Mouse (Mus musculus): ENCODE results near the gene Zfp456. TPM values are rescaled to one million over a fixed set of nuclear protein-coding genes. Genes with fewer than 3 reads are reported as not detected.

Zfp456 gene
- total RNA-seq (2023) = 0.84 and 1.7 TPM in 2 replicates

GRCm38 (mm10) chr13:67375050-67375911, at the start of gene Zfp456, which contains the start of gene Gm28041:
TSS of gene Zfp456 (minus strand) at chr13:67375810.
TSS of gene Gm28041 (minus strand) at chr13:67375733.

GRCm38 (mm10) chr13:67421207-67421857, 45.7 kb upstream of the Zfp456 start, which contains the start of gene Zfp459:
TSS of gene Zfp459 (minus strand) at chr13:67421418.

DNA sequence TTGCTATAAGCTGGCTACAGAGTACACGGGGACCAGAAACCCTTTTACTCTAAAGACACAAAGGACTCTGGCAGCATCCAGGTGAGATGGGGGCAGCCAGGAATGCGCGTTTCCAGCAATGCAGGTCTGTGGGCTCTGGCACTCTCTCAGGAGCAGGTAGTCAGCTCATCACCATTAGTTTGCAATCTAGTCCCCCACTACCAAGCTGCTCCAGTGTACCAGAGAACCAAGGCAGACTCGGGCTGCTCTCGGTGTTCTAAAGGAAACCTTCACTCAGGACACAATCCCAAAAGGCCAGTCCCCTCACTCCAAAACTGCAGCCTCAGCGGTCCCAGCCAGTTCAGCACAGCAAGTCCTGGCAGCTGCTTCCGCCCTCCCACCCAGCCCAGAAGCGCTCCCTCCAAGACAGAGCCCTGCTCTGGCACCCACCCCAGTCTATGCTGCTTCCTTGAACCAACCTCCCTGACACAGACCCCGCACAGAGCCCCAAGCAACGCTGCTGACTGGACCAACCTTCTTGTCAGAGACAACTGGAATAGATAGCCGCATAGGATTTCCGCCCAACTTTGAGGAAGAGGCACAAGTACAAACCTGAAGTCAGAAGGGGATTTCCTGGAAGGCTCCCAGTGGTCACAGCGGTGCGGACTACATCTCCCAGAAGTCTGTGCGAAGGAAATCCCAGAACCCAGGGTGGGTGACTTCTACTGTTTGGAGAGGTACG, 23.7 kb upstream of the Zfp456 start, which contains the start of gene Zfp429:
Zfp429 (minus strand) TSS at position 637 of the 721 bp plus-strand sequence.

GRCm38 (mm10) chr13:67360131-67360744, 15.4 kb downstream of the Zfp456 start, which contains the start of the genes Gm28044 and Zfp953:
TSS of gene Gm28044 (minus strand) at chr13:67360536.
TSS of gene Zfp953 (minus strand) at chr13:67360605.

DNA sequence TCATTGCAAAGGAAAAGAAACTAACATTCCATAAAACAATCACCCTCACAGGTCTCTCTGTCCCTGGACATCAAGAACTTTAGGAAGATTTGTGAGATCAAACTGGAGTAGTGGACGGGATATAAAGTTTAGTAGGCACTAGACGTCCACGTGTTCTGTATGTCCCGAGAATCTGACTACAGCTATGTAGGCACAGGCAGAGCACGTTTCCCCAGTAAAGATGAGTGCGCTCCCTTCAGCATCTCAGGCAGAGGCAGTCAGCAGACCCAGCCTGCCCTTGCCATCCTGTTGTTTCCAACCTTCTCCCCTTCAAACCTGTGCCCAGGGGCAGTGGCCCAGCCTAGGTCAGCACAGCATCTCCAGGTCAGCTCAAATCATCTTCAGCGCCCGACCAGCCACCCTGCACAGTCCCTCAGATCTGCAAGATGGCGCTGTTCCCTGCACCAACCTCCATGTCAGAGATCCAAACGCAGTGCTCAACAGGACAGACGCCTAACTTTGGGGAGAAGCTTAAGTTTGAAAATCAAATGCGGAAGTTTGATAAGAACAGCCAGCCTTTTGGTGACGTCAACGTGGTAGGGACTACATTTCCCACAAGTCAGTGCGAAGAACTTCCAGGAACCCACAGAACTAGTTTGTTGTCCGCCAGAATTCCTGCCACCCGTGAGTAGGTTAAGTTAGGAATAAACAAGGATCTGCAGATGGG, 43.4 kb downstream of the Zfp456 start, which contains the start of gene Zfp595:
Zfp595 (minus strand) TSS at position 552 of the 706 bp plus-strand sequence.

Other genes starting within 250 kb of the Zfp456 start
- gene Rsl1, start 202.6 kb downstream of the Zfp456 start, total RNA-seq (2023) = 0.41 and 0.95 TPM in 2 replicates
- gene Zfp455, start 181.3 kb downstream of the Zfp456 start, total RNA-seq (2023) = 0.35 and 0.39 TPM in 2 replicates
- gene Zfp458, start 97.3 kb downstream of the Zfp456 start, total RNA-seq (2023) = 1.1 and 1.6 TPM in 2 replicates
- gene Zfp457, start 69.3 kb downstream of the Zfp456 start, total RNA-seq (2023) = 0.36 and 0.60 TPM in 2 replicates
- gene Zfp595, start 43.2 kb downstream of the Zfp456 start, total RNA-seq (2023) = 4.2 and 7.0 TPM in 2 replicates
- gene Gm28044, start 15.3 kb downstream of the Zfp456 start, total RNA-seq (2023) = 2.2 TPM in 1 of 2 replicates, not detected in the other
- 3.7 and 4.8 TPM in 2 replicates for gene Zfp953, start 15.2 kb downstream of the Zfp456 start, total RNA-seq (2023)
- 2.3 TPM in 1 of 2 replicates, not detected in the other for gene Gm28041, start 77 bp downstream of the Zfp456 start, total RNA-seq (2023)
- 4.1 and 4.7 TPM in 2 replicates for gene Zfp429, start 24.0 kb upstream of the Zfp456 start, total RNA-seq (2023)
- 0.16 TPM in 1 of 2 replicates, not detected in the other for gene Zfp459, start 45.6 kb upstream of the Zfp456 start, total RNA-seq (2023)
- gene Zfp874a, start 75.8 kb upstream of the Zfp456 start, total RNA-seq (2023) = 2.3 TPM in 2 replicates
- gene Zfp874b, start 108.4 kb upstream of the Zfp456 start, total RNA-seq (2023) = 4.4 and 8.0 TPM in 2 replicates
- 2.2 and 3.5 TPM in 2 replicates for gene Zfp58, start 124.7 kb upstream of the Zfp456 start, total RNA-seq (2023)
- gene Gm26965, start 150.3 kb upstream of the Zfp456 start, total RNA-seq (2023) = not detected in 2 replicates
- 7.5 and 8.5 TPM in 2 replicates for gene Zfp87, start 150.4 kb upstream of the Zfp456 start, total RNA-seq (2023)
- 2.6 and 4.2 TPM in 2 replicates for gene Zfp748, start 178.0 kb upstream of the Zfp456 start, total RNA-seq (2023)
- 9.9 and 12.7 TPM in 2 replicates for gene Zfp729b, start 233.9 kb upstream of the Zfp456 start, total RNA-seq (2023)